Mouse (Mus musculus) liver, postnatal 0 days (tissue): ENCODE results near the gene Gpatch2l.

ENCODE experiments used
- CTCF ChIP-seq: sonication (generic); IDR thresholded peaks from 2 replicates; pipeline ENCODE4 v1.5.1; 2016; ENCODE audit warnings: antibody characterized with exemption, low read depth
- EP300 ChIP-seq: IDR thresholded peaks from 2 replicates; pipeline ENCODE4 v1.6.1; 2016; ENCODE audit warnings: antibody characterized with exemption, low read depth, mild to moderate bottlenecking

DNA sequence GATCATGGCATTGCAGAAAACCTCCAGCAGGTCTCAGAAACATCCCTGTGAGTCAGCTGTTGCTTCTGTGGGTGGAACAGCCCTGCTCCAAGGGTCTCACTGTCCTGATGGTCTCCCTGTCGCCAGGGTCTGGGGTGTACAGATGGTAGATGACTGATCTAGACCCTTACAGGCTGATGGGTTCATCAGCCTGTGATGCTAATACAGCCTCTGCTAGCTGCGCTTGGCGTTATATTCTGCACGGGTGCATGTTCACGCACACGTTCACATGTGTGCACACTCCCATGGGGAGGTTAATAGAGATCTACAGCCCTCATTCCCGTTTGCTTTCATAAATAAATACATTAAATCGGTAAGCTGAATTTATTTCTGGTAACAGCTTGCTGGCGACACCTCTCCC, 89.0 kb downstream of the Gpatch2l start:
- TF ChIP-seq CTCF = no peak
- no peak for TF ChIP-seq EP300
